Mouse (Mus musculus) adrenal gland, postnatal 4 days (tissue): ENCODE measurements around the gene Fut1. TPM values are rescaled to one million over a fixed set of nuclear protein-coding genes. Genes with fewer than 3 reads are reported as not detected.

Experiments used
- DNase-seq, 2 experiments: peaks; one replicate each; pipeline ENCODE4 v3.0.0; 2021 to 2022; ENCODE audit warnings: low spot score in 2 of 2, mixed read lengths in 2 of 2
- total RNA-seq, 2 experiments: library from RNA; stranded (reverse); gene quantifications; 2 replicates each; pipeline ENCODE4 v1.2.3; 2021

Gene Fut1
- total RNA-seq, 2 experiments from 2014 or later = 0.22 TPM; not detected in 1

DNA sequence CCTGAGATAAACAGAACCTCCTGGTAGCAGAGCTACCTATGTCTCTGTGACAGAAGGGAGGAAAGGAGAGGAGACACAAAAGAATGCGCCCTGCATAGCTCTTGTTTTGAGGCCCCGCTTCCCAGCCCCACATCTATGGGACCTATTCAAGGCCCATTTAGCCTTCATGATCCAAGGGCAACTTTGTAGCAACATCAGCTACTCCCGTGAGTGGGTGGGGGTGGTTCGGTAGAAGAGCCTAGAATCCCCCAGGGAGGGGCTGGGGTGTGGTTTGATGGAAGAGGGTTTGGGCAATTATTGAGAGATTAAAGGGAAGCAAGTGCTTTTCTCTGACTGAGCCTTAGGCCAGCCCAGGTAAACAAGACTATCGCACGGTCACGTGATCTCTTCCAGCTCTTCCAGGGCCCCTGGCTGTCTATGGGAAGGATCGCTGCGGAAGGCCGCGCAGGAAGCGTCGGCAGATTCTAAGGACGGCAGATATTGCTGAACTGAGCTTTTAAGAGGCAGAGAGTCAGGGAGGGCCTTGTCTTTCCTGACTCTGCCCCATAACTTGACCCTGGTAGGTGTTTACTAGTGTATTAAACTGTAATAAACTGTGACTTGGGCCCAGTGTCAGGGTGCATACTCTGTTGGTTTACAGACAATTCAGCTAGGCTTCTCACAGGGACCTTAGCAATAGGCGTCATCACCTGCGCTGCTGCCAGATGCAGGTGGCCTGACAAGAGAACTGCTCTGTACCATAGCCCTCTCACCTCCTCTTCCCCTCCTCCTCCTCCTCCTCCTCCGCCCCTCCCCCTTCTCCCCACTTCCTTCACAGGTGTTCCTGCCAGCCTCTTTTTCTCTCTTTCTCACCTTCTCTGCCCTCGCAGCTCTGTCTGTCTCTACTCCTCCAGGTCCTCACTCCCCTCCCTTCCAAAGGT lies 17.9 kb upstream of the Fut1 start:
- DNase-seq = no peak

DNA sequence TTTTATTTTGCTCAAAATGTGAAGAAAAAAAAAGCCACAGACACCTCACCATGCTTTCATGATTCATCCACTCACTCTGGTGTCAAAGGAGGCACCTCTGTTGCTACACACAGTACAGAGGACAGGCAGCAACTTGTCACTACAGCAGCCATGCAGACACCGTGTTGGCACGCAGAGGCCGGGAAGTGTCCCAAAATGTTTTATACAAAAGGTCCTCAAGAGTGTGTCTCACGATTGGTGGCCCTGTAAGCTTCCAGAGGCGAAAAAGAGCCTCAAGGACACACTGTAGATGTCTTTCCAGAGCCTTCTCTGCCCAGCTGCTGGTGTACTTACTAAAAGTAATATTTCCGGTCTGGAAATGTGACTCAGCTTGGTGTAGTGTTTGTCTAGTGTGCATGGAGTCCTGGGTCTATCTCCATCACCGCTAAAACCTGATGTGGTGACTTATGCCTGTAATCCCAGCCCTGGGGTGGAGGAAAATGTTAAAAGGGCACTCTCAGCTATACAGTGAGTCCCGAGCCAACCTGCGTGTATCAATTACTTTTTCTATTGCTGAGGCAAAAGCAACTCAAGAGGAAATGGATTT lies 11.3 kb upstream of the Fut1 start:
- DNase-seq = no peak

DNA sequence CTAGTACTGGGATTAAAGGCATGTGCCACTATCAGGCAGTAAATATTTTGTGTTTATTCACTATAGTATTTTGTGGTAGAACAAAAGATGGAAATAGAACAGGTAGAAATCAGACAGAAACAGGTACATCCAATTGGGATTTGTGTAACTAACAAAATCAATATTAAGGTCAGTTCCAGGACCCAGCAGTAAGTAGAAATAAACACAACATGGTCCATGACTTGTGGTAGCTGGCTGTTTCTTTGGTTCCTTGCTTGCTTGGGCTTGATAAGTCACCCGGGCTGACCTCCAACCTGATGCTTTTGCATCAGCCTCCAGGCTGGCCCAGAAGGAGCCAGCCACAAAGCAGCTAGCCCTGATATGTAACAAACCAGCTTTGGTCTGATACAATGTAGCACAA lies 7.6 kb upstream of the Fut1 start:
- DNase-seq = no peak

DNA sequence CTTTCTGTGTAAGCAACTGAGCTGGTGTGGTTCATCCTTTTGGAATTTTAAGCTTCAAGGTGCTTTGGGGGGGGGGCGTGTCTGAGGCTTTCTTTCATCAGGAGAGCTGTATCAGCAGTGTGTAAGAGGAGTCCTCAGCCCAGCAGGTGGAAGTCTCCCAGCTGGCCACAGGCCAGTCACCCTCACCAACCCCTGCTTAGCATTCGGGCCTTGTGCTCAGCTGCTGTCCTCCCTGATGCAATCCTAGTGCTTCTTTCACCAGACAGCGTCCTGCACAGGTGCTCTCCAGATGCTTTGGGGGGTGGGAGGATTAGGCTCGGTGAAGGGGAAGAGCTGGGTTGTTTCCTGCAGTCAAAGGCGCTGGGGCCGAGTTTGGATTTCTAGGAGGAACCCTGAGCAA lies 812 bp upstream of the Fut1 start:
- no peak for DNase-seq

DNA sequence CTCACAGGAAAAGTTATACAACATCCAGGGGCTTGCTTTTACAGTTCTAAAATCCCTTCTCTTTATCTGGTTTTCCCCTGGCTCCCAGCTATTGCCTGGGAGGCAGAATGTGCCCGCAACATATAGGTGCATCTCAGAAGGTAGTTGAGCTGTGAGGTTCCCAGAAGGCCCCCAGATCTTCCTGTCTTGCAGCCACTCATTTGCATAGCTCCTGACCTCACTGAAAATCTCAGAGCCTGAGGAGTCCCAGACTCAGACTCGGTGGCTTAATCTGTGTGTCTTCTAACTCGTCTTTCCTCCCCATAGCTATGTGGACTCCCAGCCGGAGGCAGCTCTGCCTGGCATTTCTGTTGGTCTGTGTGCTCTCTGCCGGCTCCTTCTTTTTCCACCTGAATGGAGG lies 1.2 kb downstream of the Fut1 start:
- DNase-seq = no peak

DNA sequence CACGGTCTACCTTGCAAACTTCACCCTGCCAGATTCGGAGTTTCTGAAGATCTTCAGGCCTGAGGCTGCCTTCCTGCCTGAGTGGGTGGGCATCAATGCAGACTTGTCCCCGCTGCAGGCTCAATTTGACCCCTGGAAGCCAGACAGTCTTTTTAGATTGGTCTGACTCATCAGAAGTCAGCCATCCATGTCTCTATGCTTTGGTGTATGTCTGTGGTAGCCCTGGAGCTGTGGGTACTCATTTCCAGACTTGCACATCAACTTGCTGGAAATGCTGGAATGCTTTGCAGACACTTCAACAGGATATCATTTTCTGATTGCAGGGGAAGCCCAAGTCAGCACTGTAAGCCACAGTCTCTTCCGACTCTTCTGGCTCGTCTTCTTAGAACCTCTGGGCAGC lies 2.5 kb downstream of the Fut1 start:
- no peak for DNase-seq

DNA sequence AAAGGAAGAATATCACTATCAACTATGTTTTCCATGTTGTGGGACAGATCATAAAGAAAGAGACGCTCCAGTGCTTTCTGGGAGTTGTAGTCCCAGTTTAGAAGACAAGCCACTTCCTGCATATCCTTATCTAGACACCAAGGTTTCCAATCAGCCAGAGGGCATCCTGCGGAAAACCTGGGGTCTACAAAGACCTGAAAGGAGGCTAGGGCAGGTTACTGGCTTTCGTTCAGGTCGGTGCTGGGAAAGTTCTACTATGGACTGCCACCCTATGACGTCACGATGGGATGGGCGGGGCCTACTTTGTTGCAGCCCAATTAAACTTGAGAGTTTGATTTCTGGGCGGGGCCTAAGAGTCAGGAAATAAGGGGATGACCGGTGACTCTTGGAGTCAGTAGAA lies 4.4 kb downstream of the Fut1 start, which contains the start of gene Izumo1:
Gene Izumo1 (plus strand): TSS at position 369 of the 400 bp plus-strand sequence.
- no peak for DNase-seq

DNA sequence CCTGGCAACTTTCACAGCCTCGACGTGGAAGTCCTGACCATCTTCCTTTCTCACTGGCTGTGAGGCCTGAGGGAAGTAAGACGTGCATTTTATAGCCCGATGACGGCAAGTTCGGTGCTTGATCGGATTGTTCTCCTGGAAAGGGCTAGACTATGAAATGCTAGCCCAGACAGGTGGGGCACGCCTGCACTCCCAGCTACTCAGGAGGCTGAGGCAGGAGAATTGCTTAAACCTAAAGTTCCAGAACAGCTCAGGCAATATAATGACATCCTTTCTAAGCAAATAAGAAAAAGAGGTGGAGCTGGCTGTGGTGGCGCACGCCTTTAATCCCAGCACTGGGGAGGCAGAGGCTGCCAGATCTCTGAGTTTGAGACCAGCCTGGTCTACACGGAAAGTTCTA lies 6.4 kb downstream of the Fut1 start:
- DNase-seq = no peak

DNA sequence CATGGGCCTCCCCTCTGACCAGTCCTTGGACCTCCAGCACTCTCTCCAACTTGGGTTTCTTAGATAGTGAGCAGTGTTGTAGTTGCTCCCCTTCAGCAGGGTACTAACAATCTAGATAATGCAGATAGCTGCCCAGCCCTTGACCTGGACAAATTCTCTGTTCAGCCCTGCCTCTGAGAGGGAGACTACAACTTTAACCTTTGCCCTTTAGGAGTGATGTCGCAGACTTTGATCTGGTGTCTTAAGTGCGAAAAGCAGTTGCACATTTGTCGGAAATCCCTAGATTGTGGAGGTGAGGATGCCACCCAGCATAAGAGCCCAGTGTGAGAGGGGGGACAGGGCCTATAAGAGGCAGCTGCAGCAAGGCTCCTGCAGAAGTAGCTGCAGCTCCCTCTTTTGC lies 7.6 kb downstream of the Fut1 start:
- DNase-seq = no peak

DNA sequence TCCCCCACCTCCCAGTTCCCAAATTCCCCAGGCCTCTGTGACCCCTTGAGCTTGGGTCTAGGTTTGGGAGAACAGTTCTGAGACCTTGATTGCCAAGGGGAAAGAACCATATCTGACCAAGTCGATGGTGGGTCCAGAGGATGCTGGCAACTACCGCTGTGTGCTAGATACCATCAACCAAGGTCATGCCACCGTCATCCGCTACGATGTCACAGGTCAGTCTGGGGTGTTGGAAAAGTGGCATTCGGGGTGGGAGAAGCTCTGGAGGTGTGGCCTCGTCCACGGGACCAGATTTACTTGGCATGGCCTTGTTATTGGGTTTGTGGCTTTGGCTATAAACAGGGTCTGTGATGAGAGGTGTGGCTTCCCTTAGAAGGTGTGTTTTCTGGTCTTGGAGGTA lies 8.4 kb downstream of the Fut1 start:
- no peak for DNase-seq

DNA sequence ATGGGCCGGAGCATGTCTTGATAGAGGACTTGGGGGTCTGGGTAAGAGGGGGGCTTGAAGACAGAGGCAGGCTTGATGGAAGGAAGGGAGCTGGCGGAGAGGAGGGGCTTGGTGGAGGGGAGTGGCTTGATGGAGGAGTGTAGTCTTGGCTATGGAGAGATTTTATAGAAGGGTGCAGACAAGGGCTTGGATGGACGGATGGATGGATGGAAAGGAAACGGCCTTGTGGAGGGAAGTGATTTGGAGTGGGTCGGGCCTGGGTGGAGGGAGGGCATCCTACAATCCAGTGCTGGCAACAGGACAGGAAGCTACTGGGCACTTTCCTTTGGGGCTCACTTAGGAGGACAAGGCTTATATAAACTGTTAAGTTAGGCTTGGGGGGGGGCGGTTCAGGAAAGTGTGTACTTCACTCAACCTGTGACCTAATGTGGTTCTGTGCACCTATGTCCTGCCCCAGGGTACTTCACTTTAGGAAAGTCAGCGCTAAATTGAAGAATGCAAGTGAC lies 9.5 kb downstream of the Fut1 start:
- DNase-seq = no peak

DNA sequence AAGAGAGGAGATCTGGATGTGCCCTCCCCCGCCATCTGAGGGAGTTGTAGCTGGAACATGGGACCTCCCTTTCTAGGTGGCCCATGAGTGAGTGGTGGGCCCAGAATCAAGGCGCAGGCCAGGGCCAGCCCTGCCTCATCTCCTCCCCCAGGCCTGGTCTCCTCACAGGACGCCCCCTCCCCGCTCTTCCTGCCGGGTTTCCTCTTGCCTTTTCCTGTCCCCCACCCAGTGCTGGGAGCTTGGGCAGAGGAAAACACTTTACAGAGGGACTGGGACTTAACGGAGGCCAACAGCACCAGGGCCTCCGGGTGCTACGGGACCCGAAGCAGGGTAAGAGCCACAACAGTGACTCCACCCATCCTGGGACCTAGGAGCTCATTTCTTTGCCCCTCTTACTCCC lies 10.2 kb downstream of the Fut1 start, which contains the start of gene Rasip1:
Gene Rasip1 (plus strand): TSS at position 228 of the 400 bp plus-strand sequence.
- DNase-seq = no peak

DNA sequence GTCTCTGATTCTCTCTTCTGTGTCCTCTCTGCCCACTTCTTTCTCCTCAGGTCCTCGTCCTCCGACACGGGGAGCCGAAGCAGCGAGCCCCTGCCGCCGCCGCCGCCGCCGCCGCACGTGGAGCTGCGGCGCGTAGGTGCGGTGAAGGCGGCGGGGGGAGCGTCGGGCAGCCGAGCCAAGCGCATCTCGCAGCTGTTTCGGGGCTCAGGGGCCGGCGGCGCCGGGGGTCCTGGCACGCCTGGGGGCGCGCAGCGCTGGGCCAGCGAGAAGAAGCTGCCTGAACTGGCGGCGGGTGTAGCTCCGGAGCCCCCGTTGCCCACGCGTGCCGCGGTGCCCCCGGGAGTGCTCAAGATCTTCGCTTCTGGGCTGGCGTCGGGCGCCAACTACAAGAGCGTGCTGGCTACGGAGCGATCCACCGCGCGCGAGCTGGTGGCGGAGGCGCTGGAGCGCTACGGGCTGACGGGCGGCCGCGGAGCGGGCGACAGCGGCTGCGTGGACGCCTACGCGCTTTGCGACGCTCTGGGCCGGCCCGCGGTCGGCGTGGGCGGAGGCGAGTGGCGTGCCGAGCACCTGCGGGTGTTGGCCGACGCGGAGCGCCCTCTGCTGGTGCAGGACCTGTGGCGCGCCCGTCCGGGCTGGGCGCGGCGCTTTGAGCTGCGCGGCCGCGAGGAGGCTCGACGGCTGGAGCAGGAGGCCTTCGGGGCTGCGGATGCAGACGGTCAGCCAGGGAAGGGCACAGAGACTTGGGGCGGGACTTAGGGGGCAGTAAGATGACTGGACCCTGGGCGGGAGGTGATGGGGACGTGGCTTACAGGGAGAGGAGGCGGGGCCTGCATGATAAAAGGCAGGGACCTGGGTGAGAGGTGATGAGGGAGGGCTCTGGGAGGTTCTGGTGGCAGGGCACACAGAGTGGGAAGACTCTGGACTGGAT lies 11.5 kb downstream of the Fut1 start:
- peak; percentile 82 to 84 for DNase-seq

DNA sequence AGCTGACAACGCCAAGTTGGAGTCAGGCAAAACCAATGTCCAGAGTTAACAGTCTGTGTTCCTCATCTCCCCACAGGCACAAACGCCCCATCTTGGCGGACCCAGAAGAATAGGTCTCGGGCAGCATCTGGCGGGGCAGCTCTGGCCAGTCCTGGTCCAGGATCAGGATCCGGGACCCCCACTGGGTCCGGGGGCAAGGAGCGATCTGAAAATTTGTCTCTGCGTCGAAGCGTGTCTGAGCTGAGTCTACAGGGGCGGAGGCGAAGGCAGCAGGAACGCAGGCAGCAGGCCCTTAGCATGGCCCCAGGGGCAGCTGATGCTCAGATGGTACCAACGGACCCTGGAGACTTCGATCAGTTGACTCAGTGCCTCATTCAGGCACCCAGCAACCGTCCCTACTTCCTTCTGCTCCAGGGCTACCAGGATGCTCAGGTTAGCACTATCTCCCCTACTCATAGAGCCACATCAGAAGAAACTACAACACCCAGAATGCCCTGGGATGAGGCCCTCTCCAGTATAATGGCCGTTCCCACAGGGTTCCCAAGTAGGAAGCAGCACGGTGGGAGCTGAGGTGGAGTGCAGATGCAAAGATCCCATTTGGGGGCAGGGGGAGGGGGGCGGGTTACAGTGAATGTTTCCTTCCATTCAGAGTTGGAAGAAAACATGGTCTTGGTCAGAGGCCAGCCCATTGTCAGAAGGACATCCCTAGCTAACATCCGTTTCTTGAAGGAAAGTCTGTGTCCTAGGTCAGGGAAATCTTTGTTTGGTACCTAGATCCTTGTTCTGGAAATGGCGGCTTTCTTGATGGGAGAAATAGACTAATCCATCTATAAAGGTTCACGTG lies 13.2 kb downstream of the Fut1 start:
- DNase-seq = no peak

DNA sequence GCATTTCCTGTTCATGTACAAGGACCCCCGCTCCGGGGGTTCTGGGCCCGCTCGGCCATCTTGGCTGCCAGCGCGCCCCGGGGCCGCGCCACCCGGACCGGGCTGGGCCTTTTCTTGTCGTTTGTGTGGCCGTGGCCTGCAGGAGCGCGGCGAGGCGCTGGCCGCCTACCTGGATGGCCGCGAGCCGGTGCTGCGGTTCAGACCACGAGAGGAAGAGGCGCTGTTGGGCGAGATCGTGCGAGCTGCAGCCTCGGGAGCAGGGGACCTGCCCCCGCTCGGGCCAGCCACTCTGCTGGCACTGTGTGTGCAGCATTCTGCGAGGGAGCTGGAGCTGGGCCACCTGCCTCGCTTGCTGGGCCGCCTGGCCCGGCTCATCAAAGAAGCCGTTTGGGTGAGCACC lies 15.4 kb downstream of the Fut1 start:
- no peak for DNase-seq

DNA sequence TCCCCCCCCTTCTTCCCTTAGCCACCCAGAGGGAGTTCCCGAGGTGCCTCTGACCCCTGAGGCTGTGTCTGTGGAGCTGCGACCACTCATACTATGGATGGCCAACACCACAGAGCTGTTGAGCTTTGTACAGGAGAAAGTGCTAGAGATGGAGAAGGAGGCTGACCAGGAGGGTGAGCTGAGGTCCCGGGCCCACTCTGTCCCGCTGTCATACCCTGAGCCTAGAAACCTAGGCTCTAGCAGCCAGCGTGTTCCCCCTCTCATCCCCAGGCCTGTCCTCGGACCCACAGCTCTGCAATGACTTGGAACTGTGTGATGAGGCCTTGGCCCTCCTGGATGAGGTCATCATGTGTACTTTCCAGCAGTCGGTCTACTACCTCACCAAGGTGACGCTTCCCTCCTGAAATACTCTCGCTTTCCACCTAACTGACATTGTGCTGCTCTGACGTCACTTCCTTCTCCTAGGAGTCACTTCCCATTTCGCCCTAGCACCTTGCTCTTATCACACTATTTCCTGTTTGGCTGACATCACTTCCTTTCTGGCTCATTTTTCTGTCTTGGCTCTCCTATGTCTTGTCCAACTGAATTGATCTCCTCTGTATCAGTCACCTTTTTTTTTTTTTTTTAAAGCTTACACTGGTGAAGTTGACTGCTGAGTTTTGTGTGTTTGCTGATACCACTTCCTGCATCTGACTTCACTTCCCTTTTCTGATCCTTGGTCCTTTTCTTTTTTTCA lies 18.0 kb downstream of the Fut1 start:
- no peak for DNase-seq

DNA sequence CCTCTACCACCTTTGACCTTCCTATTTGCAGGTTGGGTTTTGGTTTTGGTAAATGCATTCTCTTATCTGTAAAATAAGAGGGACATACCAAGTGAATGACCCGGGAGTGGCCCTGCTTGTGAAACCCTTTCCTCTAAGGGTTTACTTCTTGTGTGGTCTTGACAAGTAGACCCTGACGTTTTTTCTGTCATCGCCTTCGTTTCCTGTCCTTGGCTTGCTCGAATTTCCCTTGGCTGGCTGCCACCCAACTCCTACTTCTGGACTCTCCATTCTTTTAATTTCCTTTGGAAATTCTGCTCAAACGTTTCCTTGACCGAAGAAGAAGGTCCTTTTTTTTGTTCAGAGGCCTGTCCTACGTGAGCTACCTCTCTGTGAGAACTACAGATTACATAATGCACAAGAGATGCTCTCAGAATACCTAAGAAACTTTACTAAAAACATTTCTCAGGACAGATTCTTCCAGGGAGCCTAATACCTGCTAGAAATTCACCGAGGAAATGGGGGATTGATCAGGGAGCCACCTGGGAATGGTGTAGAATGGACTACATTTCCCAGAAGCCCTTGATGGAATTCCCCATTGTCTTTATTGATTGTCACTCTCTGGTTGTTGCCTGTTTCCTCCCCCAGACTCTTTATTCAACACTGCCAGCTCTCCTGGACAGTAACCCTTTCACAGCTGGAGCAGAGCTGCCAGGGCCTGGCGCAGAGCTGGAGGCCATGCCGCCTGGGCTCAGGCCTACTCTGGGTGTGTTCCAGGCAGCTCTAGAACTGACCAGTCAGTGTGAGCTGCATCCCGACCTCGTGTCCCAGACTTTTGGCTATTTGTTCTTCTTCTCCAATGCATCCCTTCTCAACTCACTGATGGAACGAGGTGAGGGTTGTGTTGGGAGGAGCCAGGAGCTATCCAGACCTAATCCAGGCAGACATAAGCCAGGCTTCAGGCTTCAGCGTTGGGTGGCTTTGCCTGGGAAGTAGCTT lies 18.9 kb downstream of the Fut1 start:
- no peak for DNase-seq

DNA sequence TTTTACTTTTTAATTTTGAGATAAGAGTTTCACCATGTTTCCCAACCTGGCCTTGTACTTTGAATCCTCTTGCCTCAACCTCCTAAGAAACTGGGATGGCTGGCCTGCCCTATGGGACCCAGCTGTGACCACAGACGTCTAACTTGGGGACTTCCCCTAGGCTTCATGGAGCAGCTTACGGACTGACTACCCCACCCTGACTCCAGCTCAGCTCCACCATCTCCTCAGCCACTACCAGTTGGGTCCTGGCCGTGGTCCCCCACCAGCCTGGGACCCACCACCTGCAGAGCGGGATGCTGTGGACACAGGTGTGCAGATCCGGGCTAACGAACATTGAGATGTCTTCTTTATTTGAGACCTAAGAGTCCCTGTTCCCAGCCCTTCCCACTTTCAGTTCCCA lies 20.6 kb downstream of the Fut1 start:
- no peak for DNase-seq
